Mouse (Mus musculus): Measurements from ENCODE around the gene Tlr9.
A peak's percentile ranks its signal among the peaks of the same experiment; 100 is the strongest.

Gene Tlr9

GRCm38 (mm10) chr9:106230734-106231106, 8.3 kb downstream of the Tlr9 start:
- DNase-seq (ENCODE audit: inconsistent age in 2 of 2, low spot score in 1 of 2) = no peak

GRCm38 (mm10) chr9:106231220-106231619, 8.8 kb downstream of the Tlr9 start:
- peak in 1 of 2 experiments; percentile 59 for DNase-seq (ENCODE audit: inconsistent age in 2 of 2, low spot score in 1 of 2)

GRCm38 (mm10) chr9:106231816-106232215, 9.4 kb downstream of the Tlr9 start:
- DNase-seq (ENCODE audit: inconsistent age in 2 of 2, low spot score in 1 of 2) = peak in 1 of 2 experiments; percentile 72

GRCm38 (mm10) chr9:106232956-106233355, 10.6 kb downstream of the Tlr9 start:
- peak; percentile 18 to 74 for DNase-seq (ENCODE audit: inconsistent age in 2 of 2, low spot score in 1 of 2)

GRCm38 (mm10) chr9:106233953-106234352, 11.6 kb downstream of the Tlr9 start:
- DNase-seq (ENCODE audit: inconsistent age in 2 of 2, low spot score in 1 of 2) = no peak

GRCm38 (mm10) chr9:106235194-106235830, 12.9 kb downstream of the Tlr9 start:
- DNase-seq (ENCODE audit: inconsistent age in 2 of 2, low spot score in 1 of 2) = peak; percentile 80 to 90

- DNase-seq (ENCODE audit: inconsistent age in 2 of 2, low spot score in 1 of 2) = peak; percentile 54 to 79
These were observed 13.9 kb downstream of the Tlr9 start for GRCm38 (mm10) chr9:106236156-106236817.

GRCm38 (mm10) chr9:106236818-106237211, 14.4 kb downstream of the Tlr9 start:
- DNase-seq (ENCODE audit: inconsistent age in 2 of 2, low spot score in 1 of 2) = peak in 1 of 2 experiments; percentile 76

DNA sequence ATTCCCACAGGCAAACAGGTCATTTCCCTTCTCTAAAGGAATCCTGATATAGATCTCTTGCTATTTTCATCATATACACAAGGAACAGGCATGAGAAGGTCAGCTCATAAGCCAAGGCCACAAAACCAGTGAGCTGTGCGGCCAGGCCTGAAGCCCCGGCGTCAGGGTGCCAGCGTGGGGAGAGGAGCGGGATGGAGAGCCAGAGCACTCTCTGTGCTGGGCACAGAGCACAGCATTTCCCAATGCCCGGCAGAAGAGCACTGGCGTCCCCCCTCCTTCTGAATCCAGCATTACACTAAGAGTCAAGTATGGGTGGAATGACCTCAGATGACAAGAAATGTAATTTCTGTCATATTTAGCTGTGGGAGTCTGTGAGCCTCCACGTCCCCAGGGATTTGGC, 15.0 kb downstream of the Tlr9 start:
- peak in 1 of 2 experiments; percentile 68 for DNase-seq (ENCODE audit: inconsistent age in 2 of 2, low spot score in 1 of 2)

GRCm38 (mm10) chr9:106237878-106238277, 15.5 kb downstream of the Tlr9 start:
- peak in 1 of 2 experiments; percentile 71 for DNase-seq (ENCODE audit: inconsistent age in 2 of 2, low spot score in 1 of 2)

DNA sequence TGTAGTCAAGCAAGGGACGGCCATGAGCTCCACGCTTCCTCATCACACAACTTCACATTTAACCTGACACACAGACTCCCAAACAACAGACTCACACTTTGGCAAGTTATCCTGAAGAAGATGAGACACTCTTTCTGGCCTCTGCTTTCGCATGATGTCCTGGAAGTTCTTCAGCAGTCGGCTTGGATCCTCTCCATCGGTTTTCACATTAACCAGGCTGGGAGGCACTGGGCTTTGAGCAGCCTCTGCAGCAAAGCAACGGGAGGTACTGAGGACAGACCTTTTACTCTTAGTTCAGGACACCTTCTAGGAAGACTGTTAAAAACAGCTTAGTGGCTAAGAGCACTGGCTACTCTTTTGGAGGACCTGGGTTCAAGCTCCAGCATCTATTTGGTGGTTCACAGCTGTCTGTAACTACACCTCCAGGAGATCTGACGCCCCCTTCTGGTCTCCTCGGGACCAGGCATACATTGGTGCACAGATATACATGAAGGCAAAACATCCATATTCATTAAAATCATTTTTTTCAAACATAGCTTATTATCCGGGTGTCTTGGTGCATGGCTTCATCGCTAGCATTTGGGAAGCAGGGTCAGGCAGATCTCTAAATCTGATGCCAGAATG, 19.3 kb downstream of the Tlr9 start:
- peak; percentile 31 to 74 for DNase-seq (ENCODE audit: inconsistent age in 2 of 2, low spot score in 1 of 2)

DNA sequence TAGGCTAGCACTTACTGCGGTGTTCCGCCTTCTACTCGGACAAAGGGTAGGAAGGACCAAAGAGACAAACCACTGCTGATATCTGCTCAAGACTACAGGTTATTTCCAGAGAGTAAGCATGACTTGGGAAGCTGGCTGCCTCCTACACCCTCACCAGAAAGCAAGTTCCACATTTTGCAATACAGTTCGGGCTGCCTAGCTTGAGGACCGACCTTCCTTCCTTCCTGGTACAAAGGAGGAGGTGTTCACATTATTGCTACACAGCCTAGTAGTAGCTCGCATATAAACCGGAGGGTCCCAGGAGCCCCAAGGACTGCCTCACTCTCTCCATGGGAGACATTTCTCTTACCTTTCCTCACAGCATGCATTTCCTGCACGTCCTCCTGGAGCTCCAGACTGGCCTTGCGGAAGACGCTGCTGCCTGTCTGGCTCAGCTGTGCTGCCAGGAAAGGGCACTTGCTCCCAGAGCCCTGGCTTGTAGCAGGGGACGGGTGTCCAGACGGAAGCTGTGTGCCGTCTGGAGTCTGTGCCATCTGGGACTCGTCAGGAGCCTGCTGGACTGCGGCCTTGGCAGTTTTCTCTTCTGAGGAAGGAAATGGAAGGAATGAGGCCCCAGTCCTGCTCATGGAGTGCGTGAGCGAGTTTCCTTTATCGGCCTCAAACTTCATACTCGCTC, 20.6 kb downstream of the Tlr9 start:
- peak; percentile 68 to 86 for DNase-seq (ENCODE audit: inconsistent age in 2 of 2, low spot score in 1 of 2)

DNA sequence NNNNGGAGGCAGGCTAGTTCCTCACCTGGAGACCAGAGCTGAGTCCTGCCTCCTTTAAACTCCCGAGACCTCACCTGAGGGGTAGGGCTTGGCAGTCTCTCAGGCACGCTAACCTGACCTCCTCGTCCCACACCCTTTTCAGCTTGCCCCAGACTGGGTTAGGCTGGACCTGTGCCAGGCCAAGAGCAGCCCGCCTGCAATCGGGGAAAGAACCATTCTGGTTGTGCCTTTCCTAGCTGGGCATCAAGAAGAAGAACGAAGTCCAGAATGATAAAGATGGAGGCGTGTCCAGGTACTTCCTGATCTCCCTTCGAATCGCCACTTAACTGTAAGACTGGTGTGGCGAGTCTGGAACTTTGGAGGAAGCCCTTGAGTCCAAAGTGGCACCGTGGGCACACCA, 27.2 kb downstream of the Tlr9 start:
- peak; percentile 27 to 50 for DNase-seq (ENCODE audit: inconsistent age in 2 of 2, low spot score in 1 of 2)

GRCm38 (mm10) chr9:106250245-106250644, 27.8 kb downstream of the Tlr9 start:
- DNase-seq (ENCODE audit: inconsistent age in 2 of 2, low spot score in 1 of 2) = peak in 1 of 2 experiments; percentile 19

DNA sequence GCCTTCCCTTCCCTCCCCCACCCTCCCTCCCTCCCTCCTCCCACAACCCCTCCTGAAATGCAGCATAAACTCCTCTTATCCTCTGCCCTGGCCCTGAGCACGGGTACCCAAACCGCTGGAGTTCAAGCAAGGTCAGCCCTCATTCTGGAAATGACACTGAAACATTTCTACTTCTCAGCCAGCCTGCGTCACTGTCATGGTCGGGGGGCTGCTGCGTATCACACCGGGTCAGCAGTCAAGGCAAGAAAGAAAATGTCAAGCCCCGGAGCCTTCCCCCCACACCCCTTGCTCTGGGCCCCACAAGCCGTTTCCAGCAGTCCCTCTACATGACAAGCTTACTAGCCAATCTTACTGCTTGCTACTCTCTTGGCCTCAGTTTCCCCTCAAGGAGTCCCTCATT, 28.7 kb downstream of the Tlr9 start:
- peak; percentile 67 to 79 for DNase-seq (ENCODE audit: inconsistent age in 2 of 2, low spot score in 1 of 2)

GRCm38 (mm10) chr9:106254001-106254400, 31.6 kb downstream of the Tlr9 start:
- peak; percentile 81 to 92 for DNase-seq (ENCODE audit: inconsistent age in 2 of 2, low spot score in 1 of 2)

DNA sequence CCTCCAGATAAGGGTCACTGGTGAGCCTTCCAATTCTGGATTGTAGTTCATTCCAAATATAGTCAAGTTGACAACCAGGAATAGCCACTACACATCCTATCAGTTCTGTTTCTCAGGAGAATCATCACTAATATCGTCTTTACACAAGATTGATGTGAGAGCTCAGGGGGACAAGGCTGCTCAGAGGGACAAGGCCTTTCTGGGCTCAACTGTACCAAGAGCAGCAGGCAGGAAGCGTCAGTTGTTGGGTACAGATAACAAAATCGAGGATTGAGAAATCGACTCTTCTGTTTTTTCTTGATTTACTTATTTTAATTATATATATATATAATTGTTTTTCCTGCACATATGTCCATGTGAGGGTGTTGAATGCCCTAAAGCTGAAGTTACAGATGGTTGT, 36.0 kb downstream of the Tlr9 start:
- DNase-seq (ENCODE audit: inconsistent age in 2 of 2, low spot score in 1 of 2) = peak in 1 of 2 experiments; percentile 51

GRCm38 (mm10) chr9:106258990-106259389, 36.6 kb downstream of the Tlr9 start:
- DNase-seq (ENCODE audit: inconsistent age in 2 of 2, low spot score in 1 of 2) = no peak

DNA sequence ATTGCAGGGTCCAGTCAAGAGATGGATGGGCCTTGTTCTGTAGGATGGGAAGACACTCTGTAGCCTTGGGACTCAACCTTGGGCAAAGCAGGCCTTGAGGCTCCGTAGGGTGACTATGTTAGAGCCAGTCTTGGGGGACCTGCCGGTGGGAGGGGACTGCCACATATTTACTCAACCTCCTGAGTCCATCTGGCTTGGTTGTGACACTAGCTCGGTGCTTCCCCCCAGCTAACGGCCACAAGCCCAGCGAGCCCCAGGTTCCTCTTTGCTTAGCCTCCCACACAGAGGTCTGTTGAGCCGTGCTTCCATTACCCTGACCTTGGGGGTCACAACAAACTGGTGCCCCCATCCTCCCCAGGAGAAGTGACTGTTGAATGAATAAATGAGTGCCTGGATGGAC, 38.7 kb downstream of the Tlr9 start:
- DNase-seq (ENCODE audit: inconsistent age in 2 of 2, low spot score in 1 of 2) = peak in 1 of 2 experiments; percentile 44

DNA sequence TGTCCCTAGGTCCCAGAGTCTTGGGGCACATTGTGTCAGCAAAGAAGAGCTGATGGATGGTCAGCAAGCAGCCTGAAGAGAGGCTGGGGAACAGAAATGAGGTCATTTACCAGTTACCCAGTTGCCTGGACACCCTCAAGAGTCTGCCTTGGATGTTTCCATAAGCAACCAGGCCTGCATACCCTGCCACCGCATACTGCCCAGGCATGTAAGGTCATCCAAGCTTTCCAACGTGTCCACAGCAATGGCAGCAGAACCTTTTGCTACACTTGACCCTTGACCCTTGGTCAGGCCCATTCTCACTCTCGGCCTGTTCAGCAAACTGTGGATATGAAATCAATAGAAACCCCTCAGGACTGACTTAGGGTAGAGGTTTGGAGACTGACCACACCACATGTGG, 39.1 kb downstream of the Tlr9 start:
- DNase-seq (ENCODE audit: inconsistent age in 2 of 2, low spot score in 1 of 2) = no peak

GRCm38 (mm10) chr9:106262075-106262474, 39.7 kb downstream of the Tlr9 start:
- DNase-seq (ENCODE audit: inconsistent age in 2 of 2, low spot score in 1 of 2) = no peak
